Mouse (Mus musculus) cerebral cortex, adult 2 months (tissue): Measurements from ENCODE around the gene Slc27a5.

ENCODE experiments used
- WGBS: fragments of 180-500 bp; shearing (Covaris S2); methylation state at CpG from one replicate; pipeline ENCODE4 v1.1.7; 2018; 5-methylcytosine and 5-hydroxymethylcytosine counted together

Slc27a5 gene

GRCm38 (mm10) chr7:12985724-12986123 is 12.3 kb downstream of the Slc27a5 start:
- WGBS, result 76% methylated on average over 1 of the region's 1 CpGs

GRCm38 (mm10) chr7:12980291-12980690 is 17.7 kb downstream of the Slc27a5 start:
- WGBS, result 87% methylated on average over 7 of the region's 7 CpGs

- WGBS, result 74% methylated on average over 6 of the region's 6 CpGs
Observed at GRCm38 (mm10) chr7:12979776-12980175, 18.2 kb downstream of the Slc27a5 start.

- 82% methylated on average over 18 of the region's 18 CpGs for whole genome bisulfite sequencing
Observed at GRCm38 (mm10) chr7:12978931-12979722, 18.9 kb downstream of the Slc27a5 start.

- under 1% methylated on average over 49 of the region's 49 CpGs for WGBS
Observed at GRCm38 (mm10) chr7:12977682-12978389, 20.2 kb downstream of the Slc27a5 start, which contains the start of gene Zfp446. Zfp446 (plus strand) TSS chr7:12977848.

GRCm38 (mm10) chr7:12970906-12971305 is 27.1 kb downstream of the Slc27a5 start:
- WGBS, result 96% methylated on average over 25 of the region's 25 CpGs

GRCm38 (mm10) chr7:12966104-12966845 is 31.7 kb downstream of the Slc27a5 start:
- under 1% methylated on average over 29 of the region's 29 CpGs for WGBS

GRCm38 (mm10) chr7:12965678-12966091 is 32.3 kb downstream of the Slc27a5 start, which contains the start of gene Zfp324:
Zfp324 (plus strand) TSS chr7:12965838.
- under 1% methylated on average over 23 of the region's 23 CpGs for WGBS

GRCm38 (mm10) chr7:12961511-12962141 is 36.4 kb downstream of the Slc27a5 start:
- WGBS, result 1% methylated on average over 29 of the region's 29 CpGs

- 49% methylated on average over 4 of the region's 4 CpGs for WGBS
Observed at GRCm38 (mm10) chr7:12959718-12960117, 38.3 kb downstream of the Slc27a5 start.

- WGBS, result 81% methylated on average over 4 of the region's 4 CpGs
Observed at GRCm38 (mm10) chr7:12958948-12959347, 39.0 kb downstream of the Slc27a5 start.

GRCm38 (mm10) chr7:12957511-12957910 is 40.5 kb downstream of the Slc27a5 start:
- WGBS, result 63% methylated on average over 5 of the region's 5 CpGs

GRCm38 (mm10) chr7:12954896-12955295 is 43.1 kb downstream of the Slc27a5 start:
- WGBS, result 44% methylated on average over 3 of the region's 3 CpGs

GRCm38 (mm10) chr7:12949872-12950229 is 48.1 kb downstream of the Slc27a5 start:
- 8% methylated on average over 16 of the region's 16 CpGs for WGBS

- WGBS, result 6% methylated on average over 35 of the region's 35 CpGs
Observed at GRCm38 (mm10) chr7:12949032-12949871, 48.7 kb downstream of the Slc27a5 start.

- WGBS, result 75% methylated on average over 4 of the region's 4 CpGs
Observed at GRCm38 (mm10) chr7:12940599-12940998, 57.4 kb downstream of the Slc27a5 start.
